Comparison of ENCODE assay signal across 14 mouse cellular contexts in the genomic region with DNA sequence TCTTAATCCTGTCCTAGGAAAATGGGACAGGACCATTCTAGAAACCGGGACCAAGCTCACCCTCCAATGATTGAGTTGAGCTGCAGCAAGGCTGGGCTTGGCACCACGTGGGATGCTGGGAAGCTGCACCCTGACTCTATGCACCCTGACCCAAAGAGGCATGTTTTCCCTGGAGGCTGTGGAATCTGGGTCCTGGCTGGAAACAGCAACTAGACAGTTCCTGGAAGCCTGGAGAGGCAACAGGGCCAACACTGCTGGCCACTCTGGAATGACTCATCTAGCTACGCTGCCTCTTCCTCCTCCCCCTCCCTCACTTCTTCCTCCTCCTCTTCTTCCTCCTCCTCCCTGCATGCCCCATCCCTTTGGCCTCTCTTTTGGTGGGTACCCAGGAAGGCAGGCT. TPM values are rescaled to one million over a fixed set of nuclear protein-coding genes. Genes with fewer than 3 reads are reported as not detected.
A peak's percentile ranks its signal among the peaks of the same experiment; 100 is the strongest.
DNase-seq lines count a peak whose midpoint lies in the region; ATAC-seq lines count a peak whose summit lies in the region.
"Had no signal": no experiment of that assay in that cellular context is flagged by ENCODE, and none has a peak within 500 bp of the region (broad histone marks: within the 10 kb centered on the region; RNA-seq: fewer than 3 reads in every experiment).

No protein-coding gene starts in this region.

- H3K27ac ChIP-seq in kidney, embryonic 14.5 days (ENCODE audit: low read depth, low read length), result no peak overlapping the region
- peak overlapping the region; percentile 44 for H3K27ac ChIP-seq in heart, embryonic 15.5 days
- H3K27ac ChIP-seq: hindbrain, embryonic 13.5 days; limb, embryonic 12.5 days had no signal

- no peak overlapping the region for H3K4me3 ChIP-seq in kidney, embryonic 14.5 days (ENCODE audit: low read length)
- H3K4me3 ChIP-seq in heart, embryonic 15.5 days, result no peak overlapping the region
- H3K4me3 ChIP-seq: erythroblast, embryonic 14.5 days; hindbrain, embryonic 13.5 days; limb, embryonic 12.5 days had no signal

- H3K9ac ChIP-seq in kidney, embryonic 14.5 days (ENCODE audit: low read depth, low read length), result no peak overlapping the region
- H3K9ac ChIP-seq in heart, embryonic 15.5 days, result no peak overlapping the region
- H3K9ac ChIP-seq: hindbrain, embryonic 13.5 days; limb, embryonic 12.5 days had no signal

- no peaks in the 10 kb centered on the region for H3K4me1 ChIP-seq in kidney, embryonic 14.5 days (ENCODE audit: control insufficient read depth, insufficient read depth, low read length)
- peaks cover 49% of the 10 kb centered on the region for H3K4me1 ChIP-seq in heart, embryonic 15.5 days (replicated peaks)

- WGBS in kidney, embryonic 14.5 days, result 70% methylated on average over 3 of the region's 3 CpGs
- WGBS in heart, embryonic 15.5 days, result 58% methylated on average over 3 of the region's 3 CpGs

- DNase-seq in kidney, adult 18-20 months, result peak; percentile 26
- DNase-seq in adrenal gland, postnatal 10 days, result peak; percentile 62
- peak; percentile 38 for DNase-seq in lung, postnatal 14 days
- no peak for DNase-seq in cerebellum, adult 9-10 months
- DNase-seq in B cell, adult 2 months, result no peak
- DNase-seq: thymus, adult 2 months had no signal

- peaks cover 4% of the 10 kb centered on the region; the same call in 1 of the 2 replicates for H3K27me3 ChIP-seq in kidney, embryonic 14.5 days (ENCODE audit: control insufficient read depth, insufficient read depth, low read length)
- no peaks in the 10 kb centered on the region for H3K27me3 ChIP-seq in heart, embryonic 15.5 days

- H3K9me3 ChIP-seq in kidney, embryonic 14.5 days (ENCODE audit: control insufficient read depth, low read length), result no peaks in the 10 kb centered on the region
- no peaks in the 10 kb centered on the region for H3K9me3 ChIP-seq in heart, embryonic 15.5 days (replicated peaks)
- H3K9me3 ChIP-seq: hindbrain, embryonic 13.5 days; limb, embryonic 12.5 days had no signal

- ATAC-seq in kidney, embryonic 14.5 days (ENCODE audit: low FRiP score, low TSS enrichment), result no peak
- no peak for ATAC-seq in heart, embryonic 15.5 days (replicated peaks; ENCODE audit: insufficient number of reproducible peaks, insufficient read depth, low FRiP score, low read depth)

- H3K36me3 ChIP-seq in kidney, embryonic 14.5 days (ENCODE audit: control insufficient read depth, insufficient read depth, low read length), result no peaks in the 10 kb centered on the region
- peaks cover 47% of the 10 kb centered on the region; the same call in 1 of the 2 replicates for H3K36me3 ChIP-seq in heart, embryonic 15.5 days
- H3K36me3 ChIP-seq: hindbrain, embryonic 13.5 days; limb, embryonic 12.5 days had no signal

- no peak overlapping the region for H3K4me2 ChIP-seq in kidney, embryonic 14.5 days (replicated peaks; ENCODE audit: low read depth, low read length)
- no peak overlapping the region for H3K4me2 ChIP-seq in heart, embryonic 15.5 days
- H3K4me2 ChIP-seq: hindbrain, embryonic 13.5 days; limb, embryonic 12.5 days had no signal

RNA-seq across cellular contexts. Expression of a gene that starts 31.4 kb away (rescaled TPM):
- polyA plus RNA-seq in kidney, embryonic 14.5 days (2014; fragmentation: Nextera tagmentation; extraction: Ambion mirVana), result not detected in 2 replicates
- not detected for total RNA-seq in adrenal gland, postnatal 10 days (2021)
- not detected in 2 replicates for polyA plus RNA-seq in heart, embryonic 15.5 days (2015; fragmentation: Nextera tagmentation; extraction: Ambion mirVana)
- total RNA-seq: layer of hippocampus, adult 8-10 months had no signal
- polyA plus RNA-seq: cortical plate, adult 2 months; hindbrain, embryonic 13.5 days; limb, embryonic 12.5 days; spleen, adult 2 months; thymus, adult 2 months had no signal

RNA-seq across cellular contexts. Expression of a gene that starts 34.4 kb away (rescaled TPM):
- 0.24 and 0.31 TPM in 2 replicates for polyA plus RNA-seq in kidney, embryonic 14.5 days (2014; fragmentation: Nextera tagmentation; extraction: Ambion mirVana)
- 10 to 100 TPM; 26.5 to 94.8 TPM for total RNA-seq in adrenal gland, postnatal 10 days (2021)
- 300 and 308 TPM in 2 replicates for polyA plus RNA-seq in heart, embryonic 15.5 days (2015; fragmentation: Nextera tagmentation; extraction: Ambion mirVana)
- polyA plus RNA-seq: erythroblast, embryonic 14.5 days had no signal

RNA-seq across cellular contexts. Expression of a gene that starts 45.9 kb away (rescaled TPM):
- 0.09 and 0.20 TPM in 2 replicates for polyA plus RNA-seq in kidney, embryonic 14.5 days (2014; fragmentation: Nextera tagmentation; extraction: Ambion mirVana)
- not detected for total RNA-seq in adrenal gland, postnatal 10 days (2021)
- polyA plus RNA-seq in heart, embryonic 15.5 days (2015; fragmentation: Nextera tagmentation; extraction: Ambion mirVana), result 5.0 and 5.6 TPM in 2 replicates
- total RNA-seq: layer of hippocampus, adult 8-10 months had no signal
- polyA plus RNA-seq: cortical plate, adult 2 months; erythroblast, embryonic 14.5 days; hindbrain, embryonic 13.5 days; spleen, adult 2 months had no signal

RNA-seq across cellular contexts. Expression of a gene that starts 50.9 kb away (rescaled TPM):
- 41.7 and 65.8 TPM in 2 replicates for polyA plus RNA-seq in kidney, embryonic 14.5 days (2014; fragmentation: Nextera tagmentation; extraction: Ambion mirVana)
- 10 to 100 TPM; 50.2 to 55.3 TPM for total RNA-seq in adrenal gland, postnatal 10 days (2021)
- polyA plus RNA-seq in heart, embryonic 15.5 days (2015; fragmentation: Nextera tagmentation; extraction: Ambion mirVana), result 35.5 and 36.2 TPM in 2 replicates
- polyA plus RNA-seq: erythroblast, embryonic 14.5 days had no signal

Comparison
In these comparisons a context has a peak if more than half of its experiments do, and no peak if none do; other contexts are left out.
1. DNase-seq: peak in kidney, adult 18-20 months (single experiment), adrenal gland, postnatal 10 days (single experiment) and lung, postnatal 14 days (single experiment); none in cerebellum, adult 9-10 months (single experiment) and B cell, adult 2 months (0 of 2).
2. RNA of a gene that starts 34.4 kb away (polyA plus RNA-seq): 300 to 308 TPM in heart, embryonic 15.5 days; 0.24 to 0.31 TPM in kidney, embryonic 14.5 days; every median in the first group is over 100 times any median in the second.